12 mouse cellular contexts compared by ENCODE assay signal in the genomic region with DNA sequence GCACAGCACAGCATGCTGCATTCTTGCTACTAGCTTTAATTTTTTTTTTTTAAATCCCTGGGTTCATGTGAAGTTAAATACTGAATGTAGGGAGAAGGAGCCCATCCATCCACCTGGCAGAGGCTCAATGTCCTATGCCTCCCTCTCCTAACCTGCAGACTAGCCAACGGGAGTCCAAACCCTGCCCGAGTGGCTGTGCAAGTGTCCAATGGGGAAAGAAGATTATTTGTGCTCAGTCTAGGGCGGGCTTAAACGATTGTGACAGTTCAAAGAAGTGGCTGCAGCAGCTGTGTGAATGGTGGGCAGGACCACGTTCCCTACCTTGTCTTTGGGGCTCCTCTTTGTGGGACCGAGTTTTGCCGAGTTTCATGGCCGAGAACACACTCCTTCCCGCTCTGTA. TPM values are rescaled to one million over a fixed set of nuclear protein-coding genes. Genes with fewer than 3 reads are reported as not detected.
A peak's percentile ranks its signal among the peaks of the same experiment; 100 is the strongest.
DNase-seq lines count a peak whose midpoint lies in the region; ATAC-seq and TF ChIP-seq lines count a peak whose summit lies in the region.
"Had no signal": no experiment of that assay in that cellular context is flagged by ENCODE, and none has a peak within 500 bp of the region (broad histone marks: within the 10 kb centered on the region; RNA-seq: fewer than 3 reads in every experiment).

No protein-coding gene starts in this region.

- no peak overlapping the region for H3K4me2 ChIP-seq in lung, postnatal 0 days (replicated peaks; ENCODE audit: low read depth, low read length)
- H3K4me2 ChIP-seq in embryonic facial prominence, embryonic 14.5 days (ENCODE audit: low read depth, low read length), result 0 out of 2 replicates have a peak overlapping the region, but pooled peaks have one; percentile 12
- H3K4me2 ChIP-seq in midbrain, embryonic 14.5 days (ENCODE audit: low read length), result peak overlapping the region; percentile 41
- H3K4me2 ChIP-seq: stomach, embryonic 15.5 days had no signal

- no peak for TF ChIP-seq EP300 in lung, postnatal 0 days (IDR thresholded peaks at IDR 0.05)

- no peak for TF ChIP-seq CTCF in lung, postnatal 0 days (IDR thresholded peaks at IDR 0.05)
- TF ChIP-seq CTCF in lung, adult 2 months (IDR thresholded peaks at IDR 0.05; ENCODE audit: insufficient read depth, low read length), result no peak

- TF ChIP-seq POLR2A in lung, adult 2 months (IDR thresholded peaks at IDR 0.05; ENCODE audit: borderline replicate concordance, extremely low read depth, low read depth, low read length), result no peak

- no peaks in the 10 kb centered on the region for H3K9me3 ChIP-seq in lung, postnatal 0 days (ENCODE audit: low read length)
- no peaks in the 10 kb centered on the region for H3K9me3 ChIP-seq in embryonic facial prominence, embryonic 14.5 days (ENCODE audit: control insufficient read depth, low read length)
- no peaks in the 10 kb centered on the region for H3K9me3 ChIP-seq in midbrain, embryonic 14.5 days (ENCODE audit: control insufficient read depth, low read length)
- H3K9me3 ChIP-seq: stomach, embryonic 15.5 days had no signal

- no peak for ATAC-seq in cerebellum, adult (ENCODE audit: insufficient number of reproducible peaks, low FRiP score, low TSS enrichment)
- ATAC-seq in lung, postnatal 0 days, result no peak
- peak; percentile 58 for ATAC-seq in embryonic facial prominence, embryonic 14.5 days (ENCODE audit: low read depth)
- ATAC-seq in midbrain, embryonic 14.5 days (ENCODE audit: low FRiP score, low TSS enrichment), result no peak
- ATAC-seq in granulocyte monocyte progenitor cell, adult 5-6 weeks (replicated peaks; ENCODE audit: poor library complexity, severe bottlenecking), result no peak

- H3K27ac ChIP-seq in lung, postnatal 0 days (ENCODE audit: low read length), result no peak overlapping the region
- H3K27ac ChIP-seq in embryonic facial prominence, embryonic 14.5 days (replicated peaks; ENCODE audit: low read depth, low read length), result no peak overlapping the region
- no peak overlapping the region for H3K27ac ChIP-seq in midbrain, embryonic 14.5 days (replicated peaks; ENCODE audit: low read depth, low read length)
- H3K27ac ChIP-seq: stomach, embryonic 15.5 days had no signal

- H3K27me3 ChIP-seq in lung, postnatal 0 days (replicated peaks; ENCODE audit: insufficient read depth, low read length), result no peaks in the 10 kb centered on the region
- no peaks in the 10 kb centered on the region for H3K27me3 ChIP-seq in embryonic facial prominence, embryonic 14.5 days (replicated peaks; ENCODE audit: control insufficient read depth, insufficient read depth, low read length)
- no peaks in the 10 kb centered on the region for H3K27me3 ChIP-seq in midbrain, embryonic 14.5 days (ENCODE audit: control insufficient read depth, insufficient read depth, low read length)
- H3K27me3 ChIP-seq: stomach, embryonic 15.5 days had no signal

- H3K4me1 ChIP-seq in lung, postnatal 0 days (ENCODE audit: insufficient read depth, low read depth, low read length), result no peaks in the 10 kb centered on the region
- H3K4me1 ChIP-seq in lung, adult 2 months (ENCODE audit: control insufficient read depth, insufficient read depth, low read length), result no peaks in the 10 kb centered on the region
- H3K4me1 ChIP-seq in embryonic facial prominence, embryonic 14.5 days (ENCODE audit: control insufficient read depth, insufficient read depth, low read length), result no peaks in the 10 kb centered on the region; the same call in 1 of the 2 replicates
- peaks cover 4% of the 10 kb centered on the region; the same call in 1 of the 2 replicates for H3K4me1 ChIP-seq in midbrain, embryonic 14.5 days (ENCODE audit: control insufficient read depth, insufficient read depth, low read length)
- H3K4me1 ChIP-seq: stomach, embryonic 15.5 days had no signal

- DNase-seq in cerebellum, postnatal 10 days, result peak; percentile 58 to 65
- DNase-seq in lung, postnatal 0 days (ENCODE audit: low spot score), result peak; percentile 14
- no peak for DNase-seq in lung, adult 2 months
- peak; percentile 17 for DNase-seq in embryonic facial prominence, embryonic 14.5 days (ENCODE audit: low spot score)
- DNase-seq in midbrain, embryonic 14.5 days, result peak; percentile 61
- no peak for DNase-seq in urinary bladder, postnatal 25 days (ENCODE audit: low spot score)
- DNase-seq: B cell, adult 2 months had no signal

- WGBS in lung, postnatal 0 days, result 23% methylated on average over 9 of the region's 9 CpGs
- 30% methylated on average over 9 of the region's 9 CpGs for WGBS in lung, adult 2 months
- 14% methylated on average over 9 of the region's 9 CpGs for WGBS in embryonic facial prominence, embryonic 14.5 days
- WGBS in midbrain, embryonic 14.5 days, result 4% methylated on average over 9 of the region's 9 CpGs

- H3K36me3 ChIP-seq in lung, postnatal 0 days (ENCODE audit: insufficient read depth, low read length), result no peaks in the 10 kb centered on the region
- H3K36me3 ChIP-seq in embryonic facial prominence, embryonic 14.5 days (ENCODE audit: control insufficient read depth, insufficient read depth, low read length), result no peaks in the 10 kb centered on the region
- H3K36me3 ChIP-seq in midbrain, embryonic 14.5 days (ENCODE audit: control insufficient read depth, insufficient read depth, low read length), result no peaks in the 10 kb centered on the region
- H3K36me3 ChIP-seq: stomach, embryonic 15.5 days had no signal

- no peak overlapping the region for H3K9ac ChIP-seq in lung, postnatal 0 days (replicated peaks; ENCODE audit: low read depth)
- H3K9ac ChIP-seq in embryonic facial prominence, embryonic 14.5 days (ENCODE audit: low read depth, low read length), result no peak overlapping the region
- no peak overlapping the region for H3K9ac ChIP-seq in midbrain, embryonic 14.5 days (replicated peaks; ENCODE audit: low read length)
- H3K9ac ChIP-seq: stomach, embryonic 15.5 days had no signal

- H3K4me3 ChIP-seq in lung, postnatal 0 days (ENCODE audit: low read depth, low read length), result no peak overlapping the region
- H3K4me3 ChIP-seq in lung, adult 2 months (replicated peaks; ENCODE audit: extremely low read depth, low read depth, low read length), result no peak overlapping the region
- H3K4me3 ChIP-seq in embryonic facial prominence, embryonic 14.5 days (ENCODE audit: low read depth, low read length), result no peak overlapping the region
- no peak overlapping the region for H3K4me3 ChIP-seq in midbrain, embryonic 14.5 days (replicated peaks; ENCODE audit: low read depth, low read length)
- H3K4me3 ChIP-seq: stomach, embryonic 15.5 days had no signal

RNA-seq across cellular contexts. Expression of a gene that starts 54.9 kb away (rescaled TPM):
- polyA plus RNA-seq in lung, postnatal 0 days (2015; fragmentation: Nextera tagmentation; extraction: Ambion mirVana), result 0.10 and 0.12 TPM in 2 replicates
- polyA plus RNA-seq in lung, adult 2 months (2012; rRNA removed), result 0.26 TPM in 2 replicates
- polyA plus RNA-seq in embryonic facial prominence, embryonic 14.5 days (2014; fragmentation: Nextera tagmentation; extraction: Ambion mirVana), result 0.47 and 0.54 TPM in 2 replicates
- polyA plus RNA-seq in midbrain, embryonic 14.5 days (2014; fragmentation: Nextera tagmentation; extraction: Ambion mirVana), result 2.7 and 3.3 TPM in 2 replicates
- not detected in 2 replicates for total RNA-seq in granulocyte monocyte progenitor cell, adult 5-6 weeks (2014; fragmentation: Nextera tagmentation)
- not detected in 2 replicates for total RNA-seq in granulocyte monocyte progenitor cell, adult 5-6 weeks (2017)
- total RNA-seq: monocyte, adult 5-6 weeks had no signal

RNA-seq across cellular contexts. Expression of a gene that starts 59.0 kb away (rescaled TPM):
- 21.7 and 23.9 TPM in 2 replicates for polyA plus RNA-seq in lung, postnatal 0 days (2015; fragmentation: Nextera tagmentation; extraction: Ambion mirVana)
- 24.4 and 25.3 TPM in 2 replicates for polyA plus RNA-seq in lung, adult 2 months (2012; rRNA removed)
- 1.00 and 5.9 TPM in 2 replicates for polyA plus RNA-seq in embryonic facial prominence, embryonic 14.5 days (2014; fragmentation: Nextera tagmentation; extraction: Ambion mirVana)
- polyA plus RNA-seq in midbrain, embryonic 14.5 days (2014; fragmentation: Nextera tagmentation; extraction: Ambion mirVana), result 0.41 and 1.2 TPM in 2 replicates
- not detected in 2 replicates for total RNA-seq in granulocyte monocyte progenitor cell, adult 5-6 weeks (2014; fragmentation: Nextera tagmentation)
- not detected in 2 replicates for total RNA-seq in granulocyte monocyte progenitor cell, adult 5-6 weeks (2017)
- total RNA-seq: left cerebral cortex, postnatal 10 days; monocyte, adult 5-6 weeks had no signal

Comparison
In these comparisons a context has a peak if more than half of its experiments do, and no peak if none do; other contexts are left out.
1. DNase-seq: peak in cerebellum, postnatal 10 days (2 of 2), lung, postnatal 0 days (single experiment), embryonic facial prominence, embryonic 14.5 days (single experiment) and midbrain, embryonic 14.5 days (single experiment); none in lung, adult 2 months (single experiment) and urinary bladder, postnatal 25 days (single experiment).